Mouse (Mus musculus): ENCODE results near the gene Kmt2d.

The Kmt2d gene

GRCm38 (mm10) chr15:98887526-98887925 is 16.5 kb upstream of the Kmt2d start:
- DNase-seq (ENCODE audit: low spot score), result no peak

GRCm38 (mm10) chr15:98886667-98887387 is 15.8 kb upstream of the Kmt2d start:
- DNase-seq (ENCODE audit: low spot score), result no peak

- no peak for DNase-seq (ENCODE audit: low spot score)
Observed at GRCm38 (mm10) chr15:98884106-98884505, 13.1 kb upstream of the Kmt2d start.

DNA sequence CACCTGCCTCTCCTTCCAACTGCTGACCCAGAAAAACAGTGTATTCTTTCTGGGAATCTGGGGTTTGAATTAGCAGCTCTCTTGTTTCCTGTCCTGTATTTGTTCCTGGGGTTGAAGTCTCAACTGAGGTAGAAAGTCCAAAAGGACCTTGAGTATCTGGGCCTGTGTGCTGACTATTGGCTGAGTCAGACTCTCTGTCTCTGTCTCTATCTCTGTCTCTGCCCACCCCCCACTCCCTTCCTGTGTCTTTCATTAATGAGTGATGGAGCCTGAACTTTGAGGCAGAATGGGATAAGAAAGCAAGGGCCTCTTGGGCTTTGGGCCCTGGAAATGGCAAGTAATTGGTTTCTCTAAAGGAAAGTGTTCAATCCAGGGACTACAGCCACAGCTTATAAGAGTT is 12.7 kb upstream of the Kmt2d start:
- no peak for DNase-seq (ENCODE audit: low spot score)

DNA sequence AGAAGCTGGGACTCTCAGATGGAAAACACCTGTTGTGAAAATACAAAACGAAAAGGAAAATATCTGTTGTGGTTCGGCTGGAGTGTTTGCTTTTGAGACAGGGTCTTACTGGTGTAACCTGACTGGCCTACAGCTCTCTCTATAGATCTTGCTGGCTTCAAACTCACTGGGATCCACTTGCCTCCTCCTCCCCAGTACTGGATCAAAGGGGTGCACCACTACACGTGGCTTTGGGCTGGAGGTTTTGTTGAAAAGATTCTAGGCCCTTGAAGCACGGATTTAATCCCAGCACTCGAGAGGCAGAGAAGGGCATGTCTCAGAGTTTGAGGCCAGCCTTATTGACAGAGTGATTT is 10.6 kb upstream of the Kmt2d start:
- no peak for DNase-seq (ENCODE audit: low spot score)

DNA sequence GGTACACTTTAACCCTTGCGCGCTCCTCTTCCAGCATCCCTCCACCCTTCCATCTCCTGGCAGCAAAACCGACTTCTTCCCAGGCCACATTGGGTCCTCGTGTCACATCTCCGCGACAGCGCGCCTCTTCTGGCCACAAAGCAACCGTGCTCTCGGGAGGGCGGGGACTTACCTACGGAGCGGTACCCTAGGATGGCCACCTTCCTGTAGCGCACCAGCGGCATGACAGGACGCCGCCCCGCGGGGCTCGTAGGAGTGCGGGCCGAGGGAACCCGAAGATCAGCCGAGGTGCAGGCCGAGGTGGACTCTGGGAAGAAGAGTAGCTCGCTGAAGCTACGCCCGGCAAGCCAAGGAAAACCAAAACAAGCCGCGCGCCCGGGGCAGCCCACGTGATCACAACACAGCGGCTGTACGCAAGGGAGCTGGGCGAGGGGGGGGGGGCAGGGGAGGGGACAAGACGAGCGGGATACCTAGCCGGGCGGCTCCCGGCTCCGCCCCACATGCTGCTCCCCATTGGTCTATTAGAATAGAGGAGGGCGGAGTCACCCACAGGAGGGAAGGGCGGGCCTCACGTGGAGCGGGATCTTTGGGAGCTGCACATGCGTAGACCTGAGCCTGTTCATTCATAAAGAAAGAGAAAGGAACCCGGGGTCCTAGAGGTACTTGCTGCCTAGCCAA is 10.1 kb upstream of the Kmt2d start:
- DNase-seq (ENCODE audit: low spot score), result peak; percentile 93

DNA sequence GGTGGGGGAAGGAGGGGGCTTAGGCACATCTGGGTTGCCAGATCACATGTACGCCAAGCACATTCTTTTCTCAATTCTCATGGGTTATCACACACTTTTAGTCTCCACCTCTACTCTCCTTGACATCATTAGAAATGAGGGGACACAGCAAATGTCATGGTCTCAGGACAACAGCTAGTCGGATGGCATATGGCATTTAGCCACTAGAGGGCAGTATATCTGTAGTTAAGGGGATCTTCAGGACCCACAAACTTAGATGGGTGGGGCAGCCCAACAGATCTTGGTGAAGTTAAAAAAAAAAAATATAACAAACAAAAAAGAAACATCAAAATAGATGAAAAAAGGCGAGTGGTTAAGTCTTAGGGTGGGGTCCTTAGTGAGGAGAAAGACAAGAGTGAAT is 6.3 kb upstream of the Kmt2d start:
- DNase-seq (ENCODE audit: low spot score), result peak; percentile 79

GRCm38 (mm10) chr15:98871916-98872888 is 1.2 kb upstream of the Kmt2d start:
- DNase-seq (ENCODE audit: low spot score), result peak; percentile 95

DNA sequence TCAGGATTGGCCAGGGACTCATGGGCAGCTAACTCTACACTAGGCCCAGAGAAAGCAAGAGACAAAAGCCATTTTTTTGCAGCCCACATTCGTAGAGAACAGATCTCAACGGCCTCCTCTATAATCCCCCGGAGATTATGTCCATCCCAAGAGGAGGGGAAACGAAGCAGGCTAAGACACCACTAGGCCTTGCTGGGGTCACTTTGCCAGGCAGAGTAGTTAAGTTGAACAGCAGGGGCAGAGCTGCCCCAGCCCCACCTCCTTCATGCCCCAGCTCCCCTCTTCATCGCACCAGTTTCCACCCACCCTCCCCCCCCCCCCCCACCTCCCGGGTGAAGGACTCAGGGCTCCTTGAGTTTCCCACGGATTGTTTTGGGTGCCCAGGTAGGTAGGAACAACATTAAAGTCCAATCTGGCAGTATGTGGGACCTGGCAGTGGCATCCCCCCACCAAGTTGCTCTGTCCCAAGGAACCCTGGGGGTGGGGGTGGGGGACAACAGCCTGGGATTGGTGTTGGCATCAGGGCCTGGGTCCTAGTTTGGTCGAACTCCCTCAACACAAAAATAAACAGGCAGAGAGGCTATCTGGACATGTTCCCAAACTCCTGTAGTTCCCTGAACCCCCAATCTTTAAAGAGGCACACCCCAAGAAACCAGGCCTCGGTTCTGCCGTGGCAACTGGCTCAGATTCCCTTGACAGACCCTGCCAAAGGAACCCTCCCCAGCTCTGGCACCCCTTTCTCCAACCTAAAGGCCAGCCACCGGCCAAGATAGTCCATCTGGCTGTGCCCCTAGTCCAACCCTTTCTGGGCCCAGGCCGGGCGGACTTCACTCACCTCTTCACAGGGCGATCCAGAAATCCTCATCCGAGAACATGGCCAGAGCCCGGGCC is 580 bp downstream of the Kmt2d start:
- DNase-seq (ENCODE audit: low spot score), result no peak

DNA sequence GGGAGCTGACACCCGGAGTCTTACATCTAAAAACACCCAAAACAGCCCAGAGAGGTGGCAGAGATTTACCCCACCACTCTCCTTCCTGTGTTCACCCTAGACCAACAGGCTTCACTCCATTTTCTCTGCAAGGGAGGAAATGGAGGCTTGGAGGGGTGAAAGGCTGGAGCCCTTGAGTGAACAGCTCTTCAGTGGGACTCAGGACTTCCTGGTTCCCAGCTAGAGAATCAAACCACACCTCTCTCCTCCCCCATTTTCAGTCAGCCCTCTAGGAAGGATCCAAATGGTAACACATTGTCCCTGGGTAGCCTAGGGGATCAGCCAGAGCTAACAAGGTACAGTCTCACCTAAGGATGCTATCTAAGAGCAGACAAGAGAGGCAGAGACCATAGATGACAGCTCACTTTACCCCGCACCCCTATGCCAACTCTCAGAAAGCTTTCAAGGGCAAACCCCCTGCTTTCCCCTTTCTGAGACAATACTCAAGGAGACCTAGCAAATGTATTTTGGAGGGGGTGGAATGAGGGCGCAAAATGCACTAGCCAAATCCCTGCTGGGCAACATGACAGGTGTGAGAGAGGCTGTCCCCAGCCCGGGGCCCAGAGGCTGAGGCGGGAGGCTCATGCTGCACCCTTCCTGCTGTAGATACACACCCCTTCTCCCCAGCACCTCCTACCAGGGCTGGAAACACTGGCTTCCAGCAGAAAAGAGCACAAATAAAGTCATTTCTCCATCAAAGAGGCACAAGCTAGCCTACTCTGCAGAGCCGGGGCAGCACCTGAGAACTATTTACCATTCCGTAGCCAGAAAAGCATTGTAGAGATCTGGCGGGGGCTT is 1.4 kb downstream of the Kmt2d start:
- no peak for DNase-seq (ENCODE audit: low spot score)

DNA sequence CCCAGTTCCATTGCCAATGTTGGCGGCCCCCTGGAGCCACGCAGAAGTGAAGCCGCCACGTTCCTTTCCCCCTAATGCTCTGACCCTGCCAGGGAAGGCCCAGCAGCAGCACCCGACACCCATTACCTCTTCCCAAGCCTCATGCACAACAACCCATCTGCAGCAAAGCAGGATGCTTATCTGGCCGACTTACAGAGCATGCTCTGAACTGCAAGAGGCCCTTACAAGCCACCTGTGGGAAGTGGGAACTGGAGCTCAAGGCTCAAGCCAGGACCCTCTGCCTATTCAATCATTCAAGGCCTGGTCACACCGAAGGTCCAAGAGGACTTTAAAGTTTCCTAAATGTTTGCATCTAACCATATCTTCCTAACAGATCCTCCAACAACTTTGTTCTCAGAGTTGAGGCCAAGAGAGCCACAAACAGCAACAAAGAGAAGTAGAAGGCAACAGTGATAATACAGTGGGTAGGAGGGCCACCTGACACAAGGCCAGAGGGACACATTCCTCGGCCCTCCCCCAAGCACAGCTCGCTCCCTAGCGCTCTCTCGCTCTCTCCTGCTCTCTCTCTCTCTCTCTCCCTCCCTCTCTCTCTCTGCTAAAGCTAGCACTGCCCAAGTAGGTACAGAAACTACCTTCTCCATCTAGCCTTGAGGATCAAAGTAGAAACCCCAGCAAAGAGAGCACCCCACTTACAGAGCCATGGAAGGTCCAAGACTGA is 2.5 kb downstream of the Kmt2d start:
- no peak for DNase-seq (ENCODE audit: low spot score)

DNA sequence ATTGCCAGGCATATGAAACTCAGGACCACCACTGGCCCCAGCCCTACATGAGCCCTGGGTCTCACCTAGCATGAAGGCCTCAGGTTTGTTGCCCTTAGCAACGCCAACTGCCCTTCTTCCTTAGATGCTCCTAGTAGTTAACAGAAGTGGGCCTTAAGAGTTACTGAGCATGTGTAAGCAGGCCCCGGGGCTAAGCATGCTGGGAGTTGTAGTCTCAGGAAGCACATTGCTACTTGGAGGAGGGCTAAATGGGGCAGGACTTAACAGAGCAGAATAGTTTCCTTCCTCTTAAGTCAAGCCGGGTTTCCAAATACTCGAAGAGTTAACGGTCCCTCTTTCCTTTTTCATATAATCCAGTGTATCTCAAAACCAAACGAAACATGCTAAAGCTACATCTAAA is 3.7 kb downstream of the Kmt2d start:
- peak; percentile 68 for DNase-seq (ENCODE audit: low spot score)

DNA sequence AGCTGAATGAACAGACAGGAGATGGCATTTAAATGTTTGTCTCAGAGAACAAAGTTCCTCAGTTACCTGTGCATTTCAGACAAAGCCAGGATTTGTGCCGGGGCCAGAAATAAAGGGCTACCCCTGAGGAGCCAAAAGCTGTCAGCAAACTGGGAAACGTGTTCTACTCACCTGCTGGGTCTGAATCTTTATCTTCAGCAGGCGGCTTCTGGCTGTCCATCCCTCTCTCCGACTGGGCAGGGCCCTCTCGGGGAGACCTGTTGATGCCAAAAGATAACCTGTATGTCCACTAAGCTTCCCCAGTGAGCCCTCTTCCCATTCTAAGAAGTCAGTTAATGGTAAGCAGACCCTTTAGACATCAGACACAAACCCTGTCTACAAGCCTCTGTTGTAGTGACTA is 4.5 kb downstream of the Kmt2d start:
- DNase-seq (ENCODE audit: low spot score), result no peak

GRCm38 (mm10) chr15:98865771-98866170 is 5.2 kb downstream of the Kmt2d start:
- DNase-seq (ENCODE audit: low spot score), result no peak

- no peak for DNase-seq (ENCODE audit: low spot score)
Observed at GRCm38 (mm10) chr15:98864951-98865350, 6.1 kb downstream of the Kmt2d start.

DNA sequence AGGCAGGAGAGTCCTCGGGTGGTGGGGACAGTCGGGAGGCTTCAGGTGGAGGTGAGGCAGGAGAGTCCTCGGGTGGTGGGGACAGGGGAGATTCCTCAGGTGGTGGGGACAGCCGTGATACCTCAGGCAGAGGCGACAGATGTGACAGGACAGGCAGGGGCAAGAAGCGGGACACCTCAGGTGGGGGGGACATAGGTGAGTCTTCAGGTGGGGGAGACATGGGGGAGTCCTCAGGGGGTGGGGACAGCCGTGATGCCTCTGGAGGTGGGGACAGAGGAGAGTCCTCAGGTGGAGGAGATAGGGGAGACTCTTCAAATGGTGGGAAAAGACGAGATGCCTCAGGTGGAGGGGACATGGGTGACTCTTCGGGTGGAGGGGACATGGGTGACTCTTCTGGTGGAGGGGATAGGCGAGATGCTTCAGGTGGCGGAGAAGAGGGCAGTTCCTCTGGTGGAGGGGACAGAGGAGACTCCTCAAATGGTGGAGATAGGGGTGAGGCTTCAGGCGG is 7.5 kb downstream of the Kmt2d start:
- DNase-seq (ENCODE audit: low spot score), result no peak

- no peak for DNase-seq (ENCODE audit: low spot score)
Observed at GRCm38 (mm10) chr15:98861701-98862410, 9.1 kb downstream of the Kmt2d start.

DNA sequence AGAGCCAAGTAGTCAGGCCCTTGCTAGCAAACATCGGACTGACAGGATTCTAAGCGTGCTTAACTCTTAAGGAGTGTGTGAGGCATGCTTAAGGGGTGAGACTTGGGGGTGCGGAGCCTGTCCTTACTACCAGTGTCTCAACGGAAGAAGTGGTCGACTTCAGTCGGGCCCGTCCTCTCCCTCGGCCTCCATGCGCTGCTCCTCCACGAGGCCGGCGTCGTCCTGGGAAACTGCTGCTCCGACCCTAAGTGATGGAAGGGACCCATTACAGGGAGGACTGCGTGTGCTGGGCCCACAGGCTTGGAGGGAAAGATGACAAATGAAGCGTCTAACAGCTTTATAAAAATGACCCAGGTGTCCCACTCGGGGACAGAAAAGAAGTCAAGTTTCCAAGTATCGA is 10.1 kb downstream of the Kmt2d start:
- no peak for DNase-seq (ENCODE audit: low spot score)

DNA sequence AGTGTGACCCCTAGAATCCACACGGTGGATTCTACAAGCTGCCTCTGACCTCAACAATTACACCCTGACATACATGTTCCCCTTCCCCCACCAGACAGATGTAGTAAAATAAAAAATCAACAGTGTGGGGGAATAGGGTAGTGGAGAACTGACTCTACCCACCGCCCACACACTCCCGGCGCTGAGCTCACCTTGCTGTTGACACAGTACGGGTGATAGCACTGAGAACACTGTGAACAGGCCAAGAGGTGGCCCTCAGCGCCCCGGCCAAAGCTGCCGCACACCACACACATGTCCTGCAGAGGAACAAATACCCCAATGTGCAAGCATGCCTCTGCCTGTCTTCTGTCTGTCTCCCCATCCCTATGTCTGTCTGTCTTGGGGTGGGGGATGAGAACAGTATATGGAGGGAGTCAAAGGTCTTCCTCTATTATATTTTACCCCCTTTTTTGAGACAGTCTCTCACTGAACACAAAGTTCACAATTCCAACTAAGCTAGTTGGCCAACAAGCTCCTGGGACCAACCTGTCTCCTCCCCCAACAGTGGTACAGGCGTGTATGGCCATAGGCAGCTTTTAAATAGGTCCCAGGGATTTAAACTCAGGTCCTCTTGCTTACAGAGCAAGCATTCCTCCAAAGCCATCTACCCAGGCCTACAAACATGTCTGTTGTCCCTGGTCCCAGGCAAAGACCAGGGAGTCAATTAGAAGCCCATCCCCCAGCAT is 11.5 kb downstream of the Kmt2d start:
- DNase-seq (ENCODE audit: low spot score), result no peak

Data from layer of hippocampus, adult 11-12 months (tissue).